Mouse (Mus musculus) thymus, adult 2 months (tissue): ENCODE measurements around the gene Trappc2l.

Experiments used
- CTCF ChIP-seq: fragments of 200-500 bp; IDR thresholded peaks from 2 replicates; pipeline ENCODE4 v1.5.1; 2012; ENCODE audit warnings: mild to moderate bottlenecking, control low read depth, low read length, moderate library complexity, borderline replicate concordance; ENCODE audit not compliant: control insufficient read depth, poor library complexity, insufficient read depth; ENCODE audit errors: extremely low read depth
- POLR2A ChIP-seq: fragments of 200-500 bp; IDR thresholded peaks from 2 replicates; pipeline ENCODE4 v1.6.1; 2012; ENCODE audit warnings: mild to moderate bottlenecking, low read length, control low read depth, moderate library complexity; ENCODE audit not compliant: control insufficient read depth, poor library complexity, insufficient read depth; ENCODE audit errors: extremely low read depth

- TF ChIP-seq CTCF: no peak
- TF ChIP-seq POLR2A: no peak
These were observed 25.8 kb downstream of the Trappc2l start for GRCm38 (mm10) chr8:122637230-122637629.
